Mouse (Mus musculus) embryonic stem cell, embryonic (primary cell): ENCODE measurements around the gene Taf3.

Experiments
- CTCF ChIA-PET, 4 experiments: fragments of 300-600 bp in 2 of 4; fragments of 350-600 bp in 2 of 4; sonication (Branson Sonifier 250); formaldehyde crosslinking; loops; one replicate each; lab custom pipeline; 2022; ENCODE audit warnings: inconsistent platforms in 2 of 4; lab: Charles Lee
- POLR2A ChIA-PET, 4 experiments: fragments of 300-600 bp in 2 of 4; fragments of 350-600 bp in 2 of 4; sonication (Branson Sonifier 250); formaldehyde crosslinking; loops; one replicate each; lab custom pipeline; 2022; ENCODE audit warnings: antibody characterized with exemption in 4 of 4, inconsistent platforms in 1 of 4; lab: Charles Lee

Taf3 gene

DNA sequence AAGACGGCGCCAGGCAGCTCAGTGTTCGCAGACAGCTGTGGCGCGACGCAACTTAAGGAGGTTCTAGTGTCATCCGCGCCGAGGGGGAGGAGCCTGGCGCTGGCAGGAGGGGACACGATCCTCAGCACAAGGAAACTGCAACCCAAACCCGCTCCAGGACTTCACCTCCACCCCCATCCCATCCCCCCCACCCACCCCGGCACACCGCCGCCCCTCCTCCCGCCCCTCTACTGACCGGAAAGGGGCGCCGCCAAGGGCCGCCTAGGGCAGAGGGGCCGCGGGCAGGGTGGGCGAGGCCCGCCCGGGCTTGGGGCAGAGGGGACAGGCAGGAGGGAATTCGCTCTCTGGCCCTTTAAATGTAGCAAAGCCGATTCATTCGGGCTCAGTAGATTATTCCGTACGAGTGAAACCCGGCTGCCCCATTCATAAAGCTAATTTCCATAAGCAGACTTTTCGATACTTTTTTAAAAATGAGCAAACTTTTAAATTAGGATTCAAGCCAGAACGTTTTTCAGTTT lies 169.8 kb downstream of the Taf3 start:
- ChIA-PET POLR2A (interaction anchor here in 3 of 4 experiments (0.6 to 3.9 kb wide), 11 partner anchors 9 to 423 kb away, joined by 3 to 23 read pairs (median 5); partner anchors contain the start of genes 9230102O04Rik (in 2 of the 3), Gata3 (in 2 of the 3), Atp5c1 (in 1 of the 3) and Kin (in 1 of the 3)), CTCF (interaction anchor here in 2 of 4 experiments (1.0 to 1.7 kb wide), 4 partner anchors 10 to 436 kb away, joined by 3 to 5 read pairs (median 4); partner anchors contain the start of genes 9230102O04Rik (in 1 of the 2) and Gata3 (in 1 of the 2))

DNA sequence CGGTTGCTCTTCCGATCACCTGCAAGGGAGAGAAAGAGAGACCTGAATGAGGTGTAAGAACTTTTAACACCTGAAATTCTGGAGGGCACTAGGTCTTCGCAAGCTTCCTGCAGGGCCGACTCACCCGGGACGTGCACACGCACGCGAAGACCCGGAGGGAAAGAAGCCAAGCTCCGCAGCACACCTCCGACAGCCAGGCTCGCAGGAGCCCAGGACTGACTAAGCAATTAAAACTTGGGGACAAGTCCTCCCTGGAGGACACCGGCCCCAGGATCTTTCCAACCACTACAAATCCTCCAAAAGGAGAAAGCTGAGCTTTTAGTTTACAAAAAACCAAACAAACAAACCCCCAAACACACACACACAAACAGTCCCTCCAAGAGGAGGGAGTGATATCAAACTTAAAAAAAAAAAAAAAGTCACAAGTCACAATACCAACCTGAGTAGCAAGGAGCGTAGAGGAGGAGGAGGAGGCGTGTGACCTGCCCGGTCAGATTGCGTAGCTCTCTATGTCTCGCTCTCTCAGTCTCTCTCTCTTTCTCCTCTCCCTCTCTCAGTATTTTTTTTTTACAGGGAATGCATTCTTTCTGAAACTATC lies 170.3 kb downstream of the Taf3 start:
- POLR2A ChIA-PET: interaction anchor here (0.7 to 3.9 kb wide), 8 partner anchors 11 to 454 kb away, joined by 3 to 23 read pairs (median 4); partner anchors contain the start of genes 9230102O04Rik (in 2 of the 4) and Gata3 (in 2 of the 4)
- CTCF ChIA-PET: interaction anchor here in 1 of 4 experiments (0.7 kb wide), 1 partner anchor 413 kb away, joined by 3 read pairs; no protein-coding TSS in a partner anchor

DNA sequence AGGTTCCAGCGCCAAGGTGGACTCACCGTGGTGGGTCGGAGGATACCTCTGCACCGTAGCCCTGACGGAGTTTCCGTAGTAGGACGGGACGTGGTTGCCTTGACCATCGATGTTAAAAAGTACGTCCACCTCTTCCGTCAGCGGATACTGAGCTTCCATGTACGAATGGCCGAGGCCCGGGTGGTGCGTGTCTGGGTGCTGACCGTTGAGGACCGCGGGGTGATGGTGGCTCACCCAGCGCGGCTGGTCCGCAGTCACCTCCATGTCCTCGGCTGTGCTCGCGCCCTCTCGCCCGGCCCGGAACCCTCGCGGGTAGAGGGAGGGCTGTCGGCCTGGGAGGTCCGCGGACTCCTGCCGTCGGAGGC lies 171.1 kb downstream of the Taf3 start:
- ChIA-PET POLR2A (interaction anchor here in 1 of 4 experiments (3.9 kb wide), 1 partner anchor 12 kb away, joined by 23 read pairs; the partner anchor contains the start of genes 9230102O04Rik and Gata3), CTCF (no interaction called here)

DNA sequence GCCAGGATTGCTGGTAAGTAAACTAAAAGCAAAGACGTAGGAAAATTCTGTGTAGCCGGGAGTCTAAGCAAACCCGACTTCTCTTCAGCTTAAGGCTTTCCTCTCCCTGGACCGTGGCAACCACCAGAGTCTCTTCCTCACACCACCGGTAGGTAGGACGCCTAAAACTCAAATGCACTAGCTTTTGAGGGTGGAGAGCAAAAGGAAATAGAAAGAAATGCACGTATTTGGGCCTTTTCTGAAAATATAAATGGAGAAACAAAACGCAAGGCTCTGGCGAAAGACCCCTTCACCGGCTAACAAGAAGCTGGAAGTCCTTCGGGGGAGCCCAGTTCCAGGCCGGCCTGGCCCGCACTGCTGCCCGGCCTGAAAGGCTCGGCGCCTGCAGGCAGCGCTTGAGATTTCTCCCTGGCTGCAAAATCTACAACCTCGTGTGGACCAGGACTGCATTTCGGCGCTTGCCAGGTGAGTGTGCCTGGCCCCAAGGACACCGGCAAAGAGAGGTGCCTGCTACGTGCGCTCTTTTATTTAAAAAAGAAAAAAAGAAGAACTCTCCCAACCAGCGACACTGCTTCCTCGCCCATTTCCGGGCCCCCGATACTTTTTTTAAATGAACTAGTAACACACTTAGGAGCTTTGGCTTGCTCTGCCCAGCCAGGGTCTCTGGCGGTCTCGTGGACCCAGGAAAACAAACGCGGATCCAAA lies 171.6 kb downstream of the Taf3 start:
- ChIA-PET POLR2A (interaction anchor here in 1 of 4 experiments (0.6 to 3.9 kb wide), 2 partner anchors 13 kb away, joined by 3 to 23 read pairs; partner anchors contain the start of genes 9230102O04Rik and Gata3), CTCF (no interaction called here)

DNA sequence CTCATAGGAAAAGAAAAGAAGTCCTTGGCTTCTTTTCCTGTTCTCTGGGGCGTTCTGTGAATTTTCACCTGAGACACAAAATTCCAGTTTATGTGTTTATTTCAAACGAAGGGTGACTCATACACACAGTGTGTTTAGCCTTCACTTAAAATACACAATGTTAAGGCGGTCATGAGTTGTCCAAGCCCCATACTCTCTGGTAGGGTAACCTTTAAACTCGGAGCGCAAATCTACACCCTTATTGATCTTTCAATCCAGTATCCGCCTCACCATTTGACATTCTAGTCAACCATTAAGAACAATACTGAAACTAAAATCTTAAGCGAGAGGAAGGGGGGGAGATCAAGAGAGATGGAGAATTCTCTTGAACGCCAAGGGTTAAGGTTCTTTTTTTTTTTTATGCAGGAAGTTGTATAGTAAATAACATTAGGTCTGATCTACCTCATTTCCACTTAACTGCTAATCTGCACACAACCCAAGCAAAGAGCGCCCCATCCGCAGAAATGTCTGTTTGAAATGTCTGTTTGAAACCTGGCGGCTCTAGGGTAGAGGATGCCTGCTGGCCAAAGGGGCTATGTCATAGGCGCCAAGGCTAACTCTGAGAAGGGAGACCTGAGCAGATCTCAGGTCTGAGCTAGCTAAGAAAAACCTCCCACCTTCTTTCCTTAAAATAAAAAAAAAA lies 172.6 kb downstream of the Taf3 start:
- CTCF ChIA-PET: no interaction called here
- POLR2A ChIA-PET: interaction anchor here in 2 of 4 experiments (0.6 to 2.8 kb wide), 4 partner anchors 8 to 173 kb away, joined by 3 to 9 read pairs (median 4); no protein-coding TSS in a partner anchor

DNA sequence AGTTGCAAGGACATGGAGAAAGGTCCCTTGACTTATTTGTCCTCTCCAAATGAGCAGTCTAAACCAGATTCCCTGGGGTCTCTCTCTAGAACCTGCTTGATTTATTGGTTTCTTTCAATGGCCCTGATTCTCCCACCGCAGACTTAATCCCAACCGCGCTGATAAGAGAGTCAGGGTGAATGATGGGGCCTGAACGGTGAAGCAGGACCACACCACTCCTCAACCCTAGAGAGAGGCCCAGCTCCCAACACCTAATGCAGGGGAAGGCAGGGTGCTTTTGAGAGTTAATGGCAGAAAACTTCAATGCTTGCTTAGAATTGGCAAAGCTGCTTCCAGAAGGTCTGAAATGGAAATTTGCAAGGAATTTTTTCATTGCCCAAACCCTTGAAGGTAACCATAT lies 173.2 kb downstream of the Taf3 start:
- ChIA-PET POLR2A (interaction anchor here in 2 of 4 experiments (0.8 to 2.8 kb wide), 4 partner anchors 9 to 205 kb away, joined by 3 to 9 read pairs (median 4); partner anchors contain the start of genes Atp5c1 (in 1 of the 2) and Kin (in 1 of the 2)), CTCF (interaction anchor here in 1 of 4 experiments (1.1 kb wide), 1 partner anchor 161 kb away, joined by 4 read pairs; no protein-coding TSS in a partner anchor)

DNA sequence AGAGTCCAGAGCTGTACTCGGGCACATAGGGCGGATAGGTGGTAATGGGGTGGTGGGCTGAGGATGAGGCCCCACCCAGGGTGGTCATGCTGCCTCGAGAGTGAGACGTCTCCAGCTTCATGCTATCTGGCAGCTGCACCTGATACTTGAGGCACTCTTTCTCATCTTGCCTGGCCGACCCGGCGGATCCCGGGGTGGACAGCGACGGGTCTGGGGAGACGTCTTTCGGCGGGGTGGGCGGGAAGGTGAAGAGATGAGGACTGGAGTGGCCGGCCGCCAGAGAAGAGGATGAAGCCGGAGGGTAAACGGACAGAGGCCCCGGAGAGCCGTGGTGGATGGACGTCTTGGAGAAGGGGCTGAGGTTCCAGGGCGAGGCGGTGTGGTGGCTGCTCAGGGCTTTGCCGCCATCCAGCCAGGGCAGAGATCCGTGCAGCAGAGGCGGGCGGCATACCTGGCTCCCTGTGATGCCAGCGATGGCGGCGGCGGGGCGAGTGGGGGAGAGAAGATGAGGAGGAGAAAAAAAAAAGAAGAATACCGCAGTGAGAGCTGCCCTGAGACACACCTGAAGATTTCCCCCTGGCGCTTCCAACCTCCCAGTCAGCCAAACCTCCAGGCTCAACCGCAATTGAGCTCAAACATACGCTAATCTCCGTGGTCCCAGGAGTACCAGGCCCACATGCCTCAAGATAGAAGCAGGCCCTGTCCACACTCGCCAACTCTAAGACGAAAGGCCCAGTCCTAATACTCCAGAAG lies 173.8 kb downstream of the Taf3 start:
- POLR2A ChIA-PET: interaction anchor here in 2 of 4 experiments (0.8 to 2.8 kb wide), 7 partner anchors 9 to 206 kb away, joined by 3 to 9 read pairs (median 3); partner anchors contain the start of genes 9230102O04Rik (in 1 of the 2), Atp5c1 (in 1 of the 2), Gata3 (in 1 of the 2) and Kin (in 1 of the 2)

DNA sequence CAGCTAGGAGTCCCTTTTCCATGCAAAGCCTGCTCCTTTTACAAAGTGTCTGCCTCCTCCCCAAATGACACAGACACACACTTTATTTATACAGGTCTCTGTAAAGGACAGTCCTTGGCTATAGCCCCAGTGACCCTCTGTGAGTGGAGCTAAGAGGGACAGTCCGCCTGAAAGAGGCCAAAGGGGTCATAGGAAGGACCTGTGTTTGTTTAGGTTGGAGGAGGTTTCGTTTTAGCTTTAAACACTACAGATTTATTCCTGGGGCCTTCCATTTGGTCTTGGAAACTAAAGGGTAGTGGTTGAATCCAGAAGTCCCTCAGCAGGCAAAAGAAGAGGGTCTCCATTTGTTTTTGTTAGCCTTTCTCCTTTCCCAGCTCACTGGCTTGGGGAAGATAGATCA lies 174.6 kb downstream of the Taf3 start:
- ChIA-PET POLR2A (interaction anchor here in 2 of 4 experiments (1.0 to 2.8 kb wide), 5 partner anchors 10 to 33 kb away, joined by 3 to 9 read pairs (median 4); partner anchors contain the start of genes 9230102O04Rik (in 1 of the 2) and Gata3 (in 1 of the 2)), CTCF (interaction anchor here in 1 of 4 experiments (0.5 kb wide), 1 partner anchor 162 kb away, joined by 3 read pairs; no protein-coding TSS in a partner anchor)

More for the DNA sequence above, 173.8 kb downstream of the Taf3 start:
- CTCF ChIA-PET: interaction anchor here in 2 of 4 experiments (0.5 to 1.1 kb wide), 2 partner anchors 161 kb away, joined by 3 to 4 read pairs; no protein-coding TSS in a partner anchor

DNA sequence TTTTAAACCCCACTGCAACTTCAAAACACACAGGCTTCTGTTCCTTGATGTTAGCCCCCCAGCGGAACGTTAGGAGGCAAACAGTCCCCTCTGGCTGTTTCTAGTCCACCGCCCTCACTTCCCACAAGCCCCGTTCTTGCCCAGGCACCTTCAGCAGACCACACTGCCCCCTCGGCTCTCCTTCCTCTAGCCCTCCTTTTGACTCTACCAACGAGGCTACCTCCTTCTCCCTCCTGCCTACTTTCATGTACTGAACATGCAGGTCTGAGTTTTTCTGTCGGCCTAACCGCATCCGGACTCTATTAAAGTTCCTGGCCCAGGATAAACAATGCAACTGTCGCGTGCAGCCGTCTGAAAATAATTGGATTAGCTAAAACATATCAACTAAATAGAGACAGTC lies 175.7 kb downstream of the Taf3 start:
- ChIA-PET POLR2A (interaction anchor here in 1 of 4 experiments (0.6 kb wide), 1 partner anchor 22 kb away, joined by 5 read pairs; no protein-coding TSS in a partner anchor), CTCF (no interaction called here)

DNA sequence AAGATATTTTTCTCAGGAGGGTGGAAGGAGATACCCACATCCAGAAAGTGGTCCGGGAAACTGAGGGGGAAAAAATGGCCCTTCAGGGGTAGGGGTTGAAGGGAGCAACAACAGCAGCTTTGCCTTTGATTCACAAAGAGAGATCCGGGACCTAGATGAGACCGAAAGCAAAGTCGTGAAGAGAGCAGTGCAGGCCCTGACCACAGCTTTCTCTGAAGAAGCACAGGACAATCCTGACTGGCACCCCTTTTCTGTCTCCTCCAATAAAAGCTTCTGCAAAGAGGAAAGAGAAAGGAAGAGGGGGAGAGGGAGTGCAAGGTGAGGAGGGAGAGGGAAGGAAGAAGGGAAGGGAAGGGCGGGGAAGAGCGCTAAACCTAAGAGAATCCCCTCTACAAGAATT lies 176.6 kb downstream of the Taf3 start:
- CTCF ChIA-PET: no interaction called here
- POLR2A ChIA-PET: no interaction called here

DNA sequence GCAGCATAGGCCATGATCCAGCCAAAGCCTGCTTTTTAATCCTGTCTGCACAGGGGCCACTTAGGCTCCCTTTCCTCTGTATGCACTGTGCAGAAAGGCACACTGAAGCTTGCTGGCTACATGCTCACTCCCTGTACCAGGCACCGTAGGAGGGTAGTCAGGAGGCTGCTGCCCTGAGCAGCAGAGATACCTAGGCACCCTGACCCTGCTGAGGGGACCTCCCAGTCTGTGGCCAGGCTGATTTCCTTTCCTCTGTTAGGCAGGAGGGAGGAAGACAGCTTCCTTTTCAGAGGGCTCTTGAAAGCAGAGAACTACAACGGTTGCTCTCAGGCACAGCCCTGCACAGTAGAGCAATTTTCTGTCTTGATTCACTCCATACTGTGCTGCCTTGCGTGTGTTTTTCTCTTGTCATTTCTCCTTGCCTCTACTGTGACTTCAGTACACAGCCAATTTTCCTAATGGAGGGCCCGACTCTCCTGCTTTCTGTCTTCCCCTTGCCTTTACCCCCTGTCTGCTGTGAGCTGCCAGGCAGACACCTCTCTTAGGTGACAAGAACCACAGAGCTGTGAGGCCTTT lies 177.2 kb downstream of the Taf3 start:
- CTCF ChIA-PET: no interaction called here
- POLR2A ChIA-PET: interaction anchor here in 1 of 4 experiments (0.5 kb wide), 1 partner anchor 117 kb away, joined by 3 read pairs; no protein-coding TSS in a partner anchor

DNA sequence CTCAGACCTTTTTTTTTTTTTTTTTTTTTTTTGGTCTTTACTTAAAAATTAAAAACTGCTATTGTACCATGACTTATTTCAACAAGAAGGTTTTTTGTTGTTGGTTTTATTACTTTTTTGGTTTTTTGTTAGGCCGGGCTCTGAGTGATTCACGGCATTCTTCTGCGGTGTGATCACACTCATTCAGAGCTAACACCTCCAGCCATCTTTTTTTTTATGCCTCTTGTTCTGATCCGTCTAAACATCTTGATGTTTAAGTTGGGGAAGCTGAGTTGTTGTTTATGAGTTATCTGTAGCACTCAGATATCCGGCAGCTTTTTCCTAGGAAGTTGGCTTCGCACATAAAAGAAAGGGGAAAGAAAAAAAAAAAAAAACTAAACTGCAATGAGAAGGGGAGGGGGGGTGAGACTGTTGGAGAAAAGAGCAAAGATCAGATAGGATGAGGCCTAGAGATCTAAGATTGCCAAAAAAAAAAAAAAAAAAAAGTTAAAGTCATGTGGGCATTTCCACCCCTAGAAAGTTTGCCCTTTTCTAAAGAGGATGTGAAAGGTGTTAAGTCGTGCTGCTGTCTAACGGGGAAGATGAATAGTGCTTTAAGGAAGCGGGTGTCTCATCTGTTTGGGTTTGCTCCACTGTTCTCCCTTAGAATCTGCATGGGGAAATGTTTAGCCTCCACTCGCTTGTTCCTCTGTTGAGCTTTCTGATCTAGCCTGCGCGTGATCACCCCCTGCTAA lies 181.1 kb downstream of the Taf3 start:
- CTCF ChIA-PET: interaction anchor here in 1 of 4 experiments (0.6 kb wide), 1 partner anchor 16 kb away, joined by 3 read pairs; no protein-coding TSS in a partner anchor
- POLR2A ChIA-PET: interaction anchor here in 2 of 4 experiments (0.6 to 1.4 kb wide), 7 partner anchors 11 to 490 kb away, joined by 3 to 11 read pairs (median 6); no protein-coding TSS in a partner anchor
